Mouse (Mus musculus) gastrocnemius, adult 8-10 months (tissue): ENCODE results near the gene Nmur1. TPM values are rescaled to one million over a fixed set of nuclear protein-coding genes. Genes with fewer than 3 reads are reported as not detected.
"Not testable (repeated sequence)": the region's sequence is repeated elsewhere in the genome, so short reads cannot be mapped to it uniquely, and the experiment has no call there.

ENCODE experiments used
- DNase-seq, 2 experiments: peaks; one replicate each; pipeline ENCODE4 v3.0.0; 2022; ENCODE audit warnings: low spot score in 2 of 2
- total RNA-seq, 4 experiments: library from RNA; stranded (reverse); gene quantifications; 2 replicates each; pipeline ENCODE4 v1.2.4; 2022

Nmur1 gene
- total RNA-seq, 4 experiments from 2014 or later, result not detected

DNA sequence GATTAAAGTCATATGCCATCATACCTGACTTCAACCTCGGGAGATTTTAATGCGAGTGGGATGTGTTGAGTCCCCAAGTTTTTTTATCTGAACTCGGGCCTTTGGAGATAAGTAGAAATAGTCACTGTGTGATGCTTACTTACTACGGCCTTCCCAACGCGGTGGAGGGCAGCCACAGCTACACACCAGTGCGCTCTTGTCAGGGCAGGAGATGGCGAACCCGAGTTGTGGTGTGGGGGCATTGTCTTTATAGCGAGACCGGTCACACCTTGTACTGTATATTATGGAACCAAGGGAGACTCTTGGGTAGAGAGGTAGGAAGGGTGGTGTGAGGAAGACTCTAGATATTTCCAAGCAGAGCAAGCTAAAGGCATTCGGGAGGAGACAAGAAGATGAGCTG lies 65.6 kb downstream of the Nmur1 start:
- no peak for DNase-seq

DNA sequence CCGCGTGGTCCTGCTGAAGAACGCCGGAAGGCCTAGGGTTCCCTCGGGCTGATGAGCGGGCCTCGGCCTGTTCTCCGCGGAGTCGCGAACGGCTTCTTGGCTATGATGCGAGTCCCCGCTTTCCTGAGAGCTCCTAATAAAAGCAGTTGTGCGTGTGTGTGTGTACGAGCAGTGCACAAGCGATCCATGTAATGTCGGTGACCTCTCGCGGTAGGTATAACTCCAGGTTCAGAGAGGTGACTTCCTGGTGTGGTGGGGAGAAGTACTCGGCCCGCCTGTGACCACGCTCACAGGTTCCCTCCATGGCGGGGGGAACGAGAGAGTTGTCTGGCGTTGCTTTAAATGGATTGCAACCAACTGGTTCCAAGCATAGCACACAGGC lies 66.2 kb downstream of the Nmur1 start:
- no peak for DNase-seq

DNA sequence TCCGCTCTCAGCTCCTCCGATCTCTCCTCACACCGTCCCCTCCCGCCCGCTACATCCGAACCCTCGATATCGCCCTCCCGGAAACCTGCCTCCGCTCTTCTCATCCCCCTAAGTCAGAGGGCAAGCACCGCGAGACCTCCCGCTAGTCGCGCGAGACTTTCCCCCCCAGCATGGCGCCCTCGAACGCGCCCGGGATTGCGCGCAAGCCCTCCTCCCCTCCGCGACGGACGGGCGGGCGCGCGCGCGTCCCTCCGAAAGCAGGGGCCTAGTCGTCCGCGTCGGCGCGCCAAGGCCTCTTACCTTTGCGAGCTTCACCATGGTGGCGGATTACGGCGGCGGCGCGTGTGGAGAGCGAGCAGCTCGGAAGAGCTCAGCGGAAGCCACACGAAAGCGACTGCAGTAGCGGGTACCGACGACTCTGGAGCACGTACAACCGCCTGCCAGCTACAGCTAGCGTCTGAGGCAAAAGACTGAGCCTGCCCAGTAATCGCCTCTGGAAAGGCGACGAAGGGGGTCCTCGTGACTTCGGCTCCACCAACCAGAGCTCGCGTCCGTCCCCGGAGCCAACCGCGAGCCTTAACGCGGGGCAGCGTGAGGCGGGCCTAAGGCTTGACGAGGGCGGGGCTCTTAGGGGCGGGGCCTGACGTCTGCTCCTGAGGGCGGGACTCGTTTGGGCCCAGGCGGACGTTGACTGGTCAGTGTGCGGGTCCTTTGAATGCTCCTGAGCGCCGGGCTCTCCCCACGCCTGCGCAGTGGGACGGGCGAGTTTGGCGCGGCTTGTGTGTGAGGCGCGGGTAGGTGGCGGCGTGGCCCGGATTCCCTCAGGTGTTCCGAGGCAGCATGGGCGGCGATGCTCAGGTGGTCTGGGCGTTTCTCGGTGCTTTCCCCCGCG lies 66.9 kb downstream of the Nmur1 start, which contains the start of gene Ncl:
TSS of gene Ncl (minus strand) at position 495 of the 892 bp plus-strand sequence.
- DNase-seq, result peak; percentile 97 to 98

DNA sequence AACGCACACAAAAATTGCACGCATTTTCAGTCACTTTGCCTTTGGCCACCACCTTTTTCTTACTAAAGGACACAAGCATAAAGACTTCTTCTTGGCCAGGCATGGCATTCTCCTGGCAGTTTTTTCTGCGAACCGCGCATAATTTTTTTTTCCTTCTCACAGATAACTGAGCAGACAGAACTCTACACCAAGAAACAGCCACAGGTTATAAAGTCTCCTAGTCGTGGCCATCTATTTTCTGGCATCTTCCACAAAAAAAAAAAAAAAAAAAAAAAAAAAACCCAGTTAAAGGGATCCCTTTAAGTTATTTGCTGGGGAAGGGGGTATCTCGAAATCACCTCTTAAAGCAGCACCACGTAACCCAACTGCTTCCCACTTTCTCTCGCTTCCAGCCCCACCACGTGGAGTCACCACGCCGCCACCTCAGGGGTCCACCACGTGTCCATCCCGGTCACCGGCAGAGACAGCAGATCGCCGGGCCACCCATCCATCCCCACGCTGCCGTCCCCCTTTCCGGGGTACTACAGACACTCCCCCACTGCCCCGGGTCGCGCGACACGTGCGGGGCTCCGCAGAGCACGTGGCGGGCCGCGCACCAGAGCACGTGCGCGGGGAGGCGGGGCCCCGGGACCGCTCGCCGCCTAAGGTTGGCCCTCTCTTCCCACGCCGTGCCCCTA lies 67.7 kb downstream of the Nmur1 start:
- DNase-seq, result no peak

DNA sequence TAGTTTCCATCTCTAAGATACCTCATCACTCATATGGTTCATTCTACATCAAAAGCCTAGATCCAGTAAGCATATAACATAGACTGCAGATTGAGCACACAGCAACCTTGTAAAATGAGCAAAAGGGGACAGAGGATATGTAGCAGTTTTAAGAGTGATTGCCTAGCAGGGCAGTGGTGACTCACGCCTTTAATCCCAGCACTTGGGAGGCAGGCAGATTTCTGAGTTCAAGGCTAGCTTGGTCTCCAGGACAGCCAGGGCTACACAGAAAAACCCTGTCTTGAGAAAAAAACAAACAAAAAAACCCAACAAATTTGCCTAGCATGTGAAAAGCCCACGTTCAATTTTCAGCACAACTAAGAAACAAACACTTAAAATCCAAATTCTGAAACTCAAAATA lies 71.8 kb downstream of the Nmur1 start:
- DNase-seq, result no peak

GRCm38 (mm10) chr1:86350576-86350975 lies 75.5 kb downstream of the Nmur1 start:
- DNase-seq, result no peak

- no peak for DNase-seq
Observed at GRCm38 (mm10) chr1:86349696-86350095, 76.3 kb downstream of the Nmur1 start.

GRCm38 (mm10) chr1:86349201-86349600 lies 76.8 kb downstream of the Nmur1 start:
- no peak for DNase-seq

DNA sequence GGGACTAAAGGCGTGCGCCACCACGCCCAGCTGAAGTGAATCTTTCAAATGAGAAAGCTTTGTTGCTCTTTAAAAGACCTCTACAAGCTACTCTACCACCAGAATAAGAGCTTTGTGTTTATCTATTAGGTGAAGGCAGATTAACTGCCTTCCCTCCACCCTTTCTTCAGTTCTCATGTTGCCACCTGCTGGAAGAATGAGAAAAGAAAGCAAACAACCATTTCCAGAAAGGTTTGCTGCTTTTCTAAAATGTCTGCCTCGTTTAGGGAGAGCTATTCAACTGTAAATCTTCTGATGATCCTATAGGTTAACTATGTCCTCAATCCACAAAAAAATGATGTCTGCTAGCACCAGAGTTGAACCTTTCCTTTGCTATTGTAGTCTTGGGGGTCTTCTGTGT lies 77.2 kb downstream of the Nmur1 start:
- no peak for DNase-seq

- no peak for DNase-seq
Observed at GRCm38 (mm10) chr1:86348083-86348482, 77.9 kb downstream of the Nmur1 start.

DNA sequence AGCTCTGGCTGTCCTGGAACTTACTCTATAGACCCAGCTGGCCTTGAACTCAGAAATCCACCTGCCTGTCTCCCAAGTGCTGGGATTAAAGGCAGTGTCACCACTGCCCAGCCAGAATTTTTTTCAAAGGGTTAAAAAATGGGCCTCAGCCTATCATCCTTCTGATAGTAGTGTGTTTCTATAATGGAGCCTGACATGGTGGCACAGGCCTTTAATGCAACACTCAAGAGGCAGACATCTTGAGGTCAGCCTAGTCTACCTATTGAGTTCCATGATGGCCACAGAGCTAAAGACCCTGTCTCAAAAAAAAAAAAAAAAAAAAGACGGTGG lies 78.3 kb downstream of the Nmur1 start:
- DNase-seq, result no peak

GRCm38 (mm10) chr1:86346851-86347715 lies 78.9 kb downstream of the Nmur1 start:
- no peak for DNase-seq

DNA sequence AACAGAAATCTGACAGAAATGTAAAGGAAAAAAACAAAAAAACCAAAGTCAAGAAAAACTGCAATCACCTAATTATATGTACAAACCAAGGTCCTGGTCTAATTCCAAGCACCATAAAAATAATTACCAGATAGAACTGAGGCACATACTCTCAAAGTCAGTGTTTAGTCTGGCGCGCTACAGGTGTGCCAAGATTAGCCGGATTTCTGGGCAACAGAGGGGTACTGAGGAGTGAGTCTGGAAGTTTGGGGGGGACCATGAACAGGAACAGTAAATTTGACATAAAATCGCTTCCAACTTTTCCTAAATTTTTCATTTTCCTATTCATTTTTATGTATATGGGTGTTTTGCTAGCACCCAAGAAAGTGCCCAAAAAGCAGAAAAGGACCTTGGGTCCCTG lies 80.1 kb downstream of the Nmur1 start:
- DNase-seq, result no peak

GRCm38 (mm10) chr1:86345069-86345468 lies 81.0 kb downstream of the Nmur1 start:
- no peak for DNase-seq

DNA sequence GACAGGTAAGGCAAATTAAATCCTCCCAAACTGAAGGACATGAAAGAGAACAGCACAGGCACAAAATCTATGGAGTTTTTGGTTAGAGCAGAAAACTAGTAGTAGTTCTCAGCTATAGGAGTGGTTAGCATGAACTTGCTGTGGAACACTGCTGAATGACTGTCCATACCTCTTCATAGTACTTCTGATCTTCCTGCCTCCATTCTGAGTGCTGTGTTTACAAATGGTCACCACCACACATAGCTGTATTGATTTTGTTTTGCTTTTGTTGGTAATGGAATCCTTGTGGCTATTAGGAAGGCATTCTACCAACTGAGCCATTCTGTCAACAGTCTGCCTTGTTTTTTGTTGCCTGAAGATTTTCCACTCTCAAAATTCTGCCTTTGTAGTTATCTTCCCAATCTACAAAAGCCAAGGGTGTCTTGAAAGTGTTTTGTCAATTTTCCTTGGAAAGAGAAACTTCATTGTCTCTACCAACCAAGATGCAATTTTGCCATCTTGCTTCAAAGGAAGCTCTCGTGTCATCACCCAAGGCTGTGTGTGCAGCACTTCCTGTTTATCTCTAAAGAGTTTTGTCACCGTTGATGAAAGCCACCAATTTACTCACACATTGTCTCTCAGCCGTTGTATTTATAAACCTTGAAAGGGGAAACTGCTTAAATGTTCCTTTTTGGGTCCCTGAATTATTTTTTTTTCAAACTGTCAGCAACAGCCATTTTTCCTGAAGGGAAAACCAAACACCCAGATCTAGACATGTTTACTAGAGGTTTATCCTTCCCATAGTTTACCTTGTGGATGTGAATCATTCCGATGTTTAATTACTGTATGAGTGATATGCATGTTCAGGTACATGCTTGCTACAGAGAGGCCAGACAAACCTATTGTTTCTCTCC lies 81.8 kb downstream of the Nmur1 start:
- no peak for DNase-seq

GRCm38 (mm10) chr1:86343087-86343645 lies 82.9 kb downstream of the Nmur1 start:
- DNase-seq, result no peak

- DNase-seq, result no peak
Observed at GRCm38 (mm10) chr1:86342371-86342770, 83.7 kb downstream of the Nmur1 start.

- DNase-seq, result not testable (repeated sequence)
Observed at GRCm38 (mm10) chr1:86341096-86341495, 84.9 kb downstream of the Nmur1 start.

GRCm38 (mm10) chr1:86339156-86339812 lies 86.7 kb downstream of the Nmur1 start:
- DNase-seq, result peak; percentile 40 to 57

GRCm38 (mm10) chr1:86336330-86336729 lies 89.7 kb downstream of the Nmur1 start:
- no peak for DNase-seq
